Mouse (Mus musculus) v-Abl transformed pro-B cells (cell line): ENCODE data around the gene Gm7324.
"Not testable (repeated sequence)": the region's sequence is repeated elsewhere in the genome, so short reads cannot be mapped to it uniquely, and the experiment has no call there.

Experiments
- in situ Hi-C, 2 experiments: fragments of 400-800 bp; cut with MboI; formaldehyde crosslinking; loops; one replicate each; pipeline ENCODE4 v1.15.1; 2025; ENCODE audit not compliant: unreplicated experiment in 2 of 2

The Gm7324 gene

DNA sequence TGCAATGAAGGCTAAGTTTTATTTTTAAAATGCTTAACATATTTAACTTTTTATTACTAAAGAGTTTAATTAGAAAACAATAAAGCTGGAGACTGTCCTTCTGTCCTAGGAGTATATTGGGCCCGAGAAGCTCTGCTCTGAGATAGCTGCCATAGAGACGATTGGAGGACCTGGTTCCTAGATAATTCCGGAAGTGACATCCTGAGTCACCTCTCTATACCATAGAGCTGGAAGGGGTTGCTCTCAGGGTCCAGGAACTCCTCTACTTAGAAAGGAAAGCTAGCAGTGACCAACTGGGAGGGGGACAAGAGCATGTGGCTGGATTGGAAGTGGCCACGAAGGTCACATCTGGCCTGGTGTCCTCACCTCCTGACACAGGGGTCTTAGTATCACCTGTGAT is at the start of gene Gm7324:
Gene Gm7324, plus strand, starts transcription at position 208 of the 400 bp plus-strand sequence.
- in situ Hi-C loops = not testable (repeated sequence)

- in situ Hi-C loops = not testable (repeated sequence)
These were observed 20.5 kb upstream of the Gm7324 start, which contains the start of gene Gm8165 for GRCm38 (mm10) chr14:43677099-43677498. Gm8165 (minus strand) TSS chr14:43677199.

DNA sequence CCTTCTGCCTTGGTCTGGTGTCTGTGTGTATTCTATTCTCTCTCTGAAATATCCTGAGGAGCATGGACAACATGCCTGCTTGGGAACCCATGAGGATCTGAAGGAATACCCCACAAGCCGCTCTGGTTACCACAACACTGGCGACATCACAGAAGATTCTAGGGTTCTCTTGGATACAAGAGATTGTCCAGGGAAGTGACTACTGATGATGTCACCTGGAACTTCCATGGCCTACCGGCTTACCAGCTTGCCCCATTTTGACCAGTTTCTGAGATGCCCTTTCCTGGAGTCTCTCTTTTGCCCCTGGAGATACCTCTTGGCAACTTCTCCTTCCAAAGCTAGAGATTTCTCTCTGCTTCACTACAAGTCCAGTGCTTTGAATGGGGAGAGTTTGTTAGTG is 29.8 kb downstream of the Gm7324 start, which contains the start of gene Gm16506:
Gene Gm16506, minus strand, starts transcription at position 101 of the 400 bp plus-strand sequence.
- in situ Hi-C loops = not testable (repeated sequence)

DNA sequence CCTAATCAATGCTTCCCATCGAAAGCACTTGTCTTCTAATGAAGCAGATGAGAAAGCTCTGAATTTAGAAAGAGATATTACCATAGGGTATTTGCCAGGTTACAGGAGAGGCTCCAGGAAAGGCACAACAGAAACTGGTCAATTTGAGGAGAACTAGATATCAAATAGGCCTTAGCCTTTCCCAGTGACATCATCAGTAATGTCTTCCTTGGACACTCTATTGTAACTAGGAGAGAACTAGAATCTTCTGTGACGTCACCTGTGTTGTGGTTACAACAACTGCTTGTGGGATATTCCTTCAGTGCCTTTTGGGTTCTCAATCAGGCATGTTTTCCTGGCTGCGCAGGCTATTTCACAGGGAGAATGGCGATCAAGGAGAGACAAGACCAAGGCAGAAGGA is 49.9 kb downstream of the Gm7324 start, which contains the start of gene Gm6526:
Gene Gm6526, plus strand, starts transcription at position 301 of the 400 bp plus-strand sequence.
- in situ Hi-C loops = not testable (repeated sequence)
